8 mouse cellular contexts compared by ENCODE assay signal in genomic region chr11:100440691-100441522, GRCm38 (mm10). TPM values are rescaled to one million over a fixed set of nuclear protein-coding genes. Genes with fewer than 3 reads are reported as not detected.
DNase-seq lines count a peak whose midpoint lies in the region; ATAC-seq and TF ChIP-seq lines count a peak whose summit lies in the region.

No protein-coding gene starts in this region.

- H3K27ac ChIP-seq in forebrain, embryonic 11.5 days (ENCODE audit: low read depth, low read length), result no peak overlapping the region
- peak overlapping the region; percentile 61 for H3K27ac ChIP-seq in heart, embryonic 16.5 days (ENCODE audit: low read length)
- no peak overlapping the region for H3K27ac ChIP-seq in liver, embryonic 14.5 days
- H3K27ac ChIP-seq in stomach, embryonic 15.5 days, result peak overlapping the region; percentile 37; the same call in 1 of the 2 replicates

- H3K36me3 ChIP-seq in E14TG2a.4 (ENCODE audit: insufficient read depth, low read length), result peaks cover 37% of the 10 kb centered on the region
- H3K36me3 ChIP-seq in forebrain, embryonic 11.5 days (ENCODE audit: control insufficient read depth, insufficient read depth, low read length), result peaks cover 4% of the 10 kb centered on the region; the same call in 1 of the 2 replicates
- H3K36me3 ChIP-seq in heart, embryonic 16.5 days (ENCODE audit: control insufficient read depth, insufficient read depth), result peaks cover 10% of the 10 kb centered on the region
- H3K36me3 ChIP-seq in liver, embryonic 14.5 days (replicated peaks; ENCODE audit: control insufficient read depth, insufficient read depth, low read depth), result no peaks in the 10 kb centered on the region
- peaks cover 17% of the 10 kb centered on the region for H3K36me3 ChIP-seq in stomach, embryonic 15.5 days

- peak overlapping the region; percentile 97 for H3K9ac ChIP-seq in forebrain, embryonic 11.5 days (ENCODE audit: low read length)
- H3K9ac ChIP-seq in heart, embryonic 16.5 days (ENCODE audit: low read length), result peak overlapping the region; percentile 95
- peak overlapping the region; percentile 74 for H3K9ac ChIP-seq in liver, embryonic 14.5 days (replicated peaks)
- H3K9ac ChIP-seq in stomach, embryonic 15.5 days, result peak overlapping the region; percentile 65

- ATAC-seq in forebrain, embryonic 11.5 days (replicated peaks; ENCODE audit: low FRiP score), result peak; percentile 96
- ATAC-seq in heart, embryonic 16.5 days (replicated peaks; ENCODE audit: extremely low read depth, insufficient read depth, low FRiP score), result peak; percentile 96
- peak; percentile 92 for ATAC-seq in liver, embryonic 14.5 days (ENCODE audit: insufficient read depth)
- ATAC-seq in stomach, embryonic 15.5 days (ENCODE audit: insufficient read depth, low FRiP score, low read depth), result peak; percentile 96

- TF ChIP-seq CTCF in E14TG2a.4 (conservative IDR thresholded peaks at IDR 0.05; ENCODE audit: low read length), result no peak
- TF ChIP-seq CTCF in liver, embryonic 14.5 days (IDR thresholded peaks at IDR 0.05; ENCODE audit: low read depth), result no peak

- DNase-seq in c-Kit-positive CD71-positive TER-119-negative erythroid progenitor cells, embryonic 14.5 days (ENCODE audit: low read depth), result peak; percentile 66
- DNase-seq in forebrain, embryonic 11.5 days (ENCODE audit: low spot score), result peak; percentile 88
- DNase-seq in kidney, postnatal 36 days, result peak; percentile 84 to 90
- DNase-seq in liver, embryonic 14.5 days (ENCODE audit: low read depth in 3 of 3, low spot score in 3 of 3), result peak; percentile 42 to 53 (median 45)
- peak; percentile 81 for DNase-seq in neural tube, embryonic 10.5 days (ENCODE audit: extremely low spot score, low spot score)

- H3K27me3 ChIP-seq in E14TG2a.4 (ENCODE audit: insufficient read depth, low read length), result 0 out of 2 replicates have a peak, but pooled peaks cover 4% of the 10 kb centered on the region
- H3K27me3 ChIP-seq in forebrain, embryonic 11.5 days (ENCODE audit: control insufficient read depth, insufficient read depth, low read length), result no peaks in the 10 kb centered on the region
- H3K27me3 ChIP-seq in heart, embryonic 16.5 days (ENCODE audit: control insufficient read depth, insufficient read depth, low read length), result no peaks in the 10 kb centered on the region
- no peaks in the 10 kb centered on the region for H3K27me3 ChIP-seq in liver, embryonic 14.5 days (ENCODE audit: control insufficient read depth, insufficient read depth, low read length)
- no peaks in the 10 kb centered on the region for H3K27me3 ChIP-seq in stomach, embryonic 15.5 days (replicated peaks)

- peaks cover 26% of the 10 kb centered on the region for H3K4me1 ChIP-seq in E14TG2a.4 (replicated peaks; ENCODE audit: low read depth, low read length)
- peaks cover 5% of the 10 kb centered on the region; the same call in 1 of the 2 replicates for H3K4me1 ChIP-seq in forebrain, embryonic 11.5 days (replicated peaks; ENCODE audit: control insufficient read depth, insufficient read depth, low read length)
- H3K4me1 ChIP-seq in heart, embryonic 16.5 days (ENCODE audit: control insufficient read depth, insufficient read depth, low read length), result peaks cover 15% of the 10 kb centered on the region
- H3K4me1 ChIP-seq in liver, embryonic 14.5 days (replicated peaks; ENCODE audit: control insufficient read depth in 2 of 2, insufficient read depth in 2 of 2, low read length in 1 of 2), result peaks cover 0 to 7% of the 10 kb centered on the region in 2 experiments; a peak in 3 of 4 replicates
- H3K4me1 ChIP-seq in stomach, embryonic 15.5 days, result peaks cover 12% of the 10 kb centered on the region; the same call in 1 of the 2 replicates

- 2% methylated on average over 50 of the region's 52 CpGs for WGBS in forebrain, embryonic 11.5 days
- 1% methylated on average over 52 of the region's 52 CpGs for WGBS in heart, embryonic 16.5 days
- WGBS in liver, embryonic 14.5 days (ENCODE audit: insufficient replicate concordance), result 2% methylated on average over 52 of the region's 52 CpGs
- WGBS in stomach, embryonic 15.5 days, result 1% methylated on average over 52 of the region's 52 CpGs

- H3K4me2 ChIP-seq in forebrain, embryonic 11.5 days (ENCODE audit: low read depth, low read length, severe bottlenecking), result peak overlapping the region; percentile 91
- peak overlapping the region; percentile 75 for H3K4me2 ChIP-seq in heart, embryonic 16.5 days (ENCODE audit: low read depth, low read length)
- H3K4me2 ChIP-seq in liver, embryonic 14.5 days (ENCODE audit: low read depth), result peak overlapping the region; percentile 90
- H3K4me2 ChIP-seq in stomach, embryonic 15.5 days, result peak overlapping the region; percentile 76

- no peaks in the 10 kb centered on the region for H3K9me3 ChIP-seq in E14TG2a.4 (ENCODE audit: low read length)
- no peaks in the 10 kb centered on the region for H3K9me3 ChIP-seq in forebrain, embryonic 11.5 days (ENCODE audit: control insufficient read depth, low read length)
- no peaks in the 10 kb centered on the region for H3K9me3 ChIP-seq in heart, embryonic 16.5 days (replicated peaks; ENCODE audit: control insufficient read depth, low read length)
- no peaks in the 10 kb centered on the region for H3K9me3 ChIP-seq in liver, embryonic 14.5 days (ENCODE audit: control insufficient read depth, low read length)
- H3K9me3 ChIP-seq in stomach, embryonic 15.5 days, result no peaks in the 10 kb centered on the region

- TF ChIP-seq EP300 in liver, embryonic 14.5 days (IDR thresholded peaks at IDR 0.05; ENCODE audit: low read depth), result no peak

- peak overlapping the region; percentile 85 for H3K4me3 ChIP-seq in E14TG2a.4 (replicated peaks; ENCODE audit: low read length)
- H3K4me3 ChIP-seq in forebrain, embryonic 11.5 days (ENCODE audit: low read depth, low read length), result peak overlapping the region; percentile 78
- peak overlapping the region; percentile 91 for H3K4me3 ChIP-seq in heart, embryonic 16.5 days (ENCODE audit: low read length)
- H3K4me3 ChIP-seq in liver, embryonic 14.5 days (ENCODE audit: insufficient read depth in 1 of 2, low read depth in 2 of 2, low read length in 2 of 2), result peak overlapping the region; percentile 71 to 75
- H3K4me3 ChIP-seq in stomach, embryonic 15.5 days (replicated peaks), result peak overlapping the region; percentile 67

RNA-seq across cellular contexts. Expression of gene Nt5c3b, which starts 0.7 kb away (rescaled TPM):
- 104 and 115 TPM in 2 replicates for polyA plus RNA-seq in forebrain, embryonic 11.5 days (2014; fragmentation: Nextera tagmentation; extraction: Ambion mirVana)
- polyA plus RNA-seq in heart, embryonic 16.5 days (2015; fragmentation: Nextera tagmentation; extraction: Ambion mirVana), result 107 and 110 TPM in 2 replicates
- 10.2 and 13.0 TPM in 2 replicates for polyA plus RNA-seq in liver, embryonic 14.5 days (2012; rRNA removed)
- polyA plus RNA-seq in liver, embryonic 14.5 days (2014; fragmentation: Nextera tagmentation; extraction: Ambion mirVana), result 15.5 and 16.3 TPM in 2 replicates
- 108 TPM in 2 replicates for polyA plus RNA-seq in stomach, embryonic 15.5 days (2015; fragmentation: Nextera tagmentation; extraction: Ambion mirVana)

RNA-seq across cellular contexts. Expression of gene Klhl10, which starts 0.8 kb away (rescaled TPM):
- 0.41 and 0.85 TPM in 2 replicates for polyA plus RNA-seq in forebrain, embryonic 11.5 days (2014; fragmentation: Nextera tagmentation; extraction: Ambion mirVana)
- polyA plus RNA-seq in heart, embryonic 16.5 days (2015; fragmentation: Nextera tagmentation; extraction: Ambion mirVana), result 0.29 and 0.47 TPM in 2 replicates
- polyA plus RNA-seq in liver, embryonic 14.5 days (2012; rRNA removed), result 0.08 and 0.16 TPM in 2 replicates
- 0.11 and 0.15 TPM in 2 replicates for polyA plus RNA-seq in liver, embryonic 14.5 days (2014; fragmentation: Nextera tagmentation; extraction: Ambion mirVana)
- 0.51 and 0.59 TPM in 2 replicates for polyA plus RNA-seq in stomach, embryonic 15.5 days (2015; fragmentation: Nextera tagmentation; extraction: Ambion mirVana)

RNA-seq across cellular contexts. Expression of gene Fkbp10, which starts 25.4 kb away (rescaled TPM):
- polyA plus RNA-seq in forebrain, embryonic 11.5 days (2014; fragmentation: Nextera tagmentation; extraction: Ambion mirVana), result 36.6 and 41.2 TPM in 2 replicates
- polyA plus RNA-seq in heart, embryonic 16.5 days (2015; fragmentation: Nextera tagmentation; extraction: Ambion mirVana), result 89.4 and 98.0 TPM in 2 replicates
- 4.4 and 5.3 TPM in 2 replicates for polyA plus RNA-seq in liver, embryonic 14.5 days (2012; rRNA removed)
- 5.0 and 6.3 TPM in 2 replicates for polyA plus RNA-seq in liver, embryonic 14.5 days (2014; fragmentation: Nextera tagmentation; extraction: Ambion mirVana)
- 89.1 and 100 TPM in 2 replicates for polyA plus RNA-seq in stomach, embryonic 15.5 days (2015; fragmentation: Nextera tagmentation; extraction: Ambion mirVana)

RNA-seq across cellular contexts. Expression of gene P3h4, which starts 26.3 kb away (rescaled TPM):
- 17.8 and 18.9 TPM in 2 replicates for polyA plus RNA-seq in forebrain, embryonic 11.5 days (2014; fragmentation: Nextera tagmentation; extraction: Ambion mirVana)
- 50.8 and 52.6 TPM in 2 replicates for polyA plus RNA-seq in heart, embryonic 16.5 days (2015; fragmentation: Nextera tagmentation; extraction: Ambion mirVana)
- polyA plus RNA-seq in liver, embryonic 14.5 days (2012; rRNA removed), result 2.5 and 2.8 TPM in 2 replicates
- polyA plus RNA-seq in liver, embryonic 14.5 days (2014; fragmentation: Nextera tagmentation; extraction: Ambion mirVana), result 2.8 and 3.9 TPM in 2 replicates
- 57.6 and 61.7 TPM in 2 replicates for polyA plus RNA-seq in stomach, embryonic 15.5 days (2015; fragmentation: Nextera tagmentation; extraction: Ambion mirVana)

RNA-seq across cellular contexts. Expression of gene Klhl11, which starts 31.6 kb away (rescaled TPM):
- polyA plus RNA-seq in forebrain, embryonic 11.5 days (2014; fragmentation: Nextera tagmentation; extraction: Ambion mirVana), result 15.5 and 15.7 TPM in 2 replicates
- 8.7 and 9.5 TPM in 2 replicates for polyA plus RNA-seq in heart, embryonic 16.5 days (2015; fragmentation: Nextera tagmentation; extraction: Ambion mirVana)
- 0.90 and 1.2 TPM in 2 replicates for polyA plus RNA-seq in liver, embryonic 14.5 days (2012; rRNA removed)
- 1.8 and 2.2 TPM in 2 replicates for polyA plus RNA-seq in liver, embryonic 14.5 days (2014; fragmentation: Nextera tagmentation; extraction: Ambion mirVana)
- polyA plus RNA-seq in stomach, embryonic 15.5 days (2015; fragmentation: Nextera tagmentation; extraction: Ambion mirVana), result 7.4 and 8.1 TPM in 2 replicates

Comparison
In these comparisons a context has a peak if more than half of its experiments do, and no peak if none do; other contexts are left out.
1. H3K27ac ChIP-seq: peak in heart, embryonic 16.5 days (single experiment) and stomach, embryonic 15.5 days (single experiment); none in forebrain, embryonic 11.5 days (single experiment) and liver, embryonic 14.5 days (single experiment).
2. Peak in every context shown above with its lines, with median percentiles within 50 percentile points of each other: H3K4me3 ChIP-seq, DNase-seq, ATAC-seq, H3K4me2 ChIP-seq and H3K9ac ChIP-seq.